Mouse (Mus musculus) lung, embryonic 16.5 days (tissue): ENCODE data around the gene Tnfrsf8. TPM values are rescaled to one million over a fixed set of nuclear protein-coding genes. Genes with fewer than 3 reads are reported as not detected.

ENCODE experiments used
- ATAC-seq: fragments of 200-750 bp; cut with Nextera tagmentation; 2 replicates; pipeline ENCODE4 v1.8.0; 2017; ENCODE audit warnings: low read depth, mild to moderate bottlenecking, moderate library complexity
- H3K27ac ChIP-seq: fragments of 300-500 bp; sonication (generic); 2 replicates; pipeline ENCODE4 v1.5.1; 2014; ENCODE audit warnings: mild to moderate bottlenecking, control low read depth, low read length
- H3K27me3 ChIP-seq: fragments of 300-500 bp; sonication (generic); 2 replicates; pipeline ENCODE4 v1.6.1; 2014; ENCODE audit warnings: low read depth, low read length, mixed read lengths; ENCODE audit not compliant: control insufficient read depth, insufficient read depth
- H3K36me3 ChIP-seq: fragments of 300-500 bp; sonication (generic); 2 replicates; pipeline ENCODE4 v1.6.1; 2014; ENCODE audit warnings: low read length; ENCODE audit not compliant: control insufficient read depth, insufficient read depth
- H3K4me1 ChIP-seq: fragments of 300-500 bp; sonication (generic); replicated peaks from 2 replicates; pipeline ENCODE4 v1.6.1; 2014; ENCODE audit warnings: low read length, mixed read lengths; ENCODE audit not compliant: control insufficient read depth, insufficient read depth
- H3K4me2 ChIP-seq: fragments of 300-500 bp; sonication (generic); 2 replicates; pipeline ENCODE4 v1.6.1; 2014; ENCODE audit warnings: low read depth, low read length, control low read depth
- H3K4me3 ChIP-seq: fragments of 300-500 bp; sonication (generic); 2 replicates; pipeline ENCODE4 v1.5.1; 2014; ENCODE audit warnings: mild to moderate bottlenecking, low read length, control low read depth
- H3K9ac ChIP-seq: fragments of 300-500 bp; sonication (generic); 2 replicates; pipeline ENCODE4 v1.6.1; 2014; ENCODE audit warnings: low read length, control low read depth
- H3K9me3 ChIP-seq: fragments of 300-500 bp; sonication (generic); 2 replicates; pipeline ENCODE4 v1.6.1; 2016; ENCODE audit warnings: low read length; ENCODE audit not compliant: control insufficient read depth
- WGBS: fragments of 180-500 bp; shearing (Covaris S2); extraction: QIAGEN DNeasy Blood & Tissue Kit; methylation state at CpG from one replicate; pipeline ENCODE4 v1.1.7; 2014; 5-methylcytosine and 5-hydroxymethylcytosine counted together
- polyA plus RNA-seq: library from polyadenylated mRNA; unstranded; fragments of >200 nt; fragmentation: Nextera tagmentation; extraction: Ambion mirVana; gene quantifications from 2 replicates; pipeline ENCODE4 v1.2.1, GENCODE M21; 2015

The Tnfrsf8 gene
- polyA plus RNA-seq, 1 experiment from 2014 or later, result 0.33 TPM

DNA sequence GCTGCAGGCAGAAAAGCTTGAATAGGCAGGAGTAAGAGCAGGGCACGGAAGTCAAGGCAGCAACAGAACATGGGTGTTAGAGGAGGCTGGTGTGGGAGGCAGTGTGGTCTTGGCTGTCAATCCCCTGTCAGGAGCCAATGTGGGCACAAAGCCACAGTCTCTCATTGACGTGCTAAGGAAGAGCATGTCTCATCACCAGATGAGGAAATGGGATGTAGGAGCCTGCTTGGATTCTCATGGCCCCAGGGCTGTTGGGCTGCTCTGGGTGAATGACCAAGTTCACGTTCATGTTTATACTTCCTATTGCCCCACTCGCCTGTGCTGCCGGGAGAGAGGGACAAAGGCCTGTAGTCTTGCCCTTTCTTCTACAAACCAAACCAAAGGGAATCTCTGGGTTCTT lies 97.1 kb downstream of the Tnfrsf8 start:
- Histone ChIP-seq H3K36me3 (no peaks in the 10 kb centered on the region), H3K4me1 (no peaks in the 10 kb centered on the region), H3K9me3 (no peaks in the 10 kb centered on the region), H3K4me3 (no peak overlapping the region), H3K27ac (no peak overlapping the region), H3K27me3 (no peaks in the 10 kb centered on the region), H3K9ac (no peak overlapping the region), H3K4me2 (no peak overlapping the region)
- ATAC-seq, result no peak
- 58% methylated on average over 5 of the region's 5 CpGs for WGBS

Other genes starting within 250 kb of the Tnfrsf8 start
- 5.9 and 8.0 TPM in 2 replicates for gene Vps13d, start 120.2 kb downstream of the Tnfrsf8 start, polyA plus RNA-seq
- 5.0 and 5.3 TPM in 2 replicates for gene Tnfrsf1b, start 68.3 kb downstream of the Tnfrsf8 start, polyA plus RNA-seq
- not detected in 2 replicates for gene Zfp990, start 195.6 kb upstream of the Tnfrsf8 start, polyA plus RNA-seq